ENCODE assay signal across 12 mouse cellular contexts in the genomic region with DNA sequence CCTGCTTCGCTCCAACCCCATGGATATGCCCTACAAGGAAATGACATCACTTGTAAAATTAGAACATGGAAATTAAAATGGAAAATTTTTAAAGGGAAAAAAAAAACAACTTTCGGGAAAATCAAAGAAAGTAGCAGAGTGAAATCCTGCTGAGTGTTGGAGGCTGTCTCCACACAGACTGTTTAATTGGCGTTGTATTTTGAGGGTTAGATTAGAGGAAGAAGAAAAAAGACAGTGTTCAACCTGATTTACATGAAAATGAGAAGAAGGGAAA.
"Had no signal": no experiment of that assay in that cellular context is flagged by ENCODE, and none has a peak within 500 bp of the region (broad histone marks: within the 10 kb centered on the region; RNA-seq: fewer than 3 reads in every experiment).

No protein-coding gene starts in this region.

- H3K27me3 ChIP-seq: liver, embryonic 15.5 days; neural tube, embryonic 12.5 days had no signal

- H3K9ac ChIP-seq: liver, embryonic 15.5 days; neural tube, embryonic 12.5 days had no signal

- H3K27ac ChIP-seq: limb, embryonic 10.5 days; liver, embryonic 15.5 days; neural tube, embryonic 12.5 days had no signal

- H3K36me3 ChIP-seq: limb, embryonic 10.5 days; liver, embryonic 15.5 days; neural tube, embryonic 12.5 days had no signal

- H3K4me1 ChIP-seq: liver, embryonic 15.5 days; neural tube, embryonic 12.5 days had no signal

- H3K9me3 ChIP-seq: limb, embryonic 10.5 days; liver, embryonic 15.5 days; neural tube, embryonic 12.5 days had no signal

- H3K4me2 ChIP-seq: liver, embryonic 11.5 days; liver, embryonic 15.5 days; neural tube, embryonic 12.5 days had no signal

- DNase-seq: kidney, adult 8-10 months; kidney, postnatal 25 days; lung, adult 2 months; lung, postnatal 36 days; right cerebral cortex, postnatal 4 days; spleen, adult 18-20 months; thymus, adult 2 months; thymus, postnatal 25 days had no signal

- H3K4me3 ChIP-seq: limb, embryonic 10.5 days; liver, embryonic 15.5 days; neural tube, embryonic 12.5 days had no signal
